Mouse (Mus musculus) thymus, adult 18-20 months (tissue): Measurements from ENCODE around the gene Samd13.

Experiments used
- DNase-seq, 2 experiments: peaks; one replicate each; pipeline ENCODE4 v3.0.0; 2022; ENCODE audit warnings: mixed read lengths in 2 of 2

Gene Samd13

GRCm38 (mm10) chr3:146611821-146612220 lies 73.6 kb downstream of the Samd13 start:
- DNase-seq = no peak

GRCm38 (mm10) chr3:146611261-146611660 lies 74.1 kb downstream of the Samd13 start:
- no peak for DNase-seq

- no peak for DNase-seq
Observed at GRCm38 (mm10) chr3:146610322-146610721, 75.1 kb downstream of the Samd13 start.

GRCm38 (mm10) chr3:146607368-146607767 lies 78.0 kb downstream of the Samd13 start:
- no peak for DNase-seq

GRCm38 (mm10) chr3:146604647-146605046 lies 80.7 kb downstream of the Samd13 start:
- no peak for DNase-seq

GRCm38 (mm10) chr3:146602531-146602930 lies 82.9 kb downstream of the Samd13 start:
- DNase-seq = no peak

- DNase-seq = no peak
Observed at GRCm38 (mm10) chr3:146601205-146601604, 84.2 kb downstream of the Samd13 start.

- no peak for DNase-seq
Observed at GRCm38 (mm10) chr3:146599198-146599900, 86.0 kb downstream of the Samd13 start.

- no peak for DNase-seq
Observed at GRCm38 (mm10) chr3:146598411-146598810, 87.0 kb downstream of the Samd13 start.

- DNase-seq = no peak
Observed at GRCm38 (mm10) chr3:146596864-146597263, 88.5 kb downstream of the Samd13 start.

- no peak for DNase-seq
Observed at GRCm38 (mm10) chr3:146596387-146596786, 89.0 kb downstream of the Samd13 start.

GRCm38 (mm10) chr3:146595440-146595839 lies 90.0 kb downstream of the Samd13 start:
- no peak for DNase-seq
